Mouse (Mus musculus) embryonic fibroblast, embryonic 13.5 days (primary cell): Measurements from ENCODE around the gene Slc3a2. TPM values are rescaled to one million over a fixed set of nuclear protein-coding genes. Genes with fewer than 3 reads are reported as not detected.

Experiments used
- H3K27ac ChIP-seq: 2 replicates; pipeline ENCODE4 v1.5.1; 2012; ENCODE audit warnings: low read length, control low read depth, inconsistent platforms; ENCODE audit not compliant: insufficient read depth
- H3K4me1 ChIP-seq: 2 replicates; pipeline ENCODE4 v1.6.1; 2011; ENCODE audit warnings: low read length; ENCODE audit not compliant: control insufficient read depth, insufficient read depth
- H3K4me3 ChIP-seq: 2 replicates; pipeline ENCODE4 v1.5.1; 2011; ENCODE audit warnings: mild to moderate bottlenecking, control low read depth, low read length; ENCODE audit not compliant: insufficient read depth
- CTCF ChIP-seq: IDR thresholded peaks from 2 replicates; pipeline ENCODE4 v1.5.1; 2011; ENCODE audit warnings: mild to moderate bottlenecking, control low read depth, low read length, moderate library complexity, borderline replicate concordance; ENCODE audit not compliant: insufficient read depth
- POLR2A ChIP-seq: IDR thresholded peaks from 2 replicates; pipeline ENCODE4 v1.6.1; 2011; ENCODE audit warnings: low read depth, mild to moderate bottlenecking, control low read depth, low read length, moderate library complexity
- polyA plus RNA-seq: library from polyadenylated mRNA; stranded (reverse); fragments of >200 nt; gene quantifications from 2 replicates; pipeline ENCODE4 v1.2.4, GENCODE M21; 2011; ENCODE audit warnings: low read depth; ENCODE audit not compliant: missing spikeins, insufficient read length

The Slc3a2 gene
- polyA plus RNA-seq, 1 experiment, result 309 TPM

DNA sequence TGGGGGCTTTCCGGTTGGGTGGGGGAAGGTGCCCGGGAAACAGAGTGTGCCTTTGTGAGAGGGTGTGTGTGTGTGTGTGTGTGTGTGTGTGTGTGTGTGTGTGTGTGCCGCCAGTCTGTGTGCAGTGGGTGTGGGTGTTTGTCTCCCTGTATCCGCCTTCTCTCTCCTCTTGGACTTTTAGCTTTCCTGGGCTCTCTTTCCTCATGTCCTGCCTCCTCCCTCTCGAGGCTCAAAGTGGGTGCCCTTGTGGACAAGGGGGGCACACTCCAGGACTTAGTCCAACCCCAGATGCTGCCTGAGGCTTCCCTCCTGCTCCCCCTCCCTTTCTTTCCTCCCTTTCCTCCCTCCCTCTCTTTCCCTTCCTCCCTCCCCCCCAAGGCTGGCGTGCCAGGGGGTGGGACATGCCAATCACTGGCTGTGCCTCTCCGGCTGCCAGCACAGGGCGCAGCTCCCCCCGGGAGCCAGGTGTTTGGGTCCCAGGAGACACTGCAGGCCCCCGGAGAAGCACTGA is 59.2 kb downstream of the Slc3a2 start:
- TF ChIP-seq POLR2A, result no peak
- no peak for TF ChIP-seq CTCF
- Histone ChIP-seq H3K4me3 (no peak overlapping the region), H3K4me1 (no peaks in the 10 kb centered on the region), H3K27ac (no peak overlapping the region)

DNA sequence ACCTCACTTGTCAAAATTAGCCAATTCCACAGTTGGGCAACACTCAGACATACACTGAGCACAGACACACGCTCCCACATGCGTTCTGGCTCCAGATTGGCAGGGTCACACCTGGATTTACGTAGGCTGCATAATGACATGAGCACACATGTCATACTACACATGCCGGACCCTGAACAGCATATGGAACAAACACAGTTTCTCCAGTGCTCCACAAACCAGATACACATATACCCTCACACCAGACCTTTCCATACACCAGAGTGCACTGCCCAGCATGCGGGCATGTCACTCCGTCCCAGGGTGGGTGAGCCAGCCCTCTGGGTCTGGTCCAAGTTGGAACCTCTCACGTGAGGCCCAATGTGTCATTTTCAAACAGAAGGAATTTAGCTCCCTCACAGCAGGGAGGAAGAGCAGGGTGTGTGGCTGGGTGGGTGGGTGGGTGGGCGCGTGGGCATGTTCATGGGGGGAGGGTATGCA is 59.8 kb downstream of the Slc3a2 start, which contains the start of gene Chrm1:
Gene Chrm1 (plus strand): TSS at position 430 of the 480 bp plus-strand sequence.
- H3K27ac ChIP-seq, result no peak within 1 kb of the TSS
- no peak within 1 kb of the TSS for H3K4me3 ChIP-seq
- no peak for TF ChIP-seq CTCF
- no peak for TF ChIP-seq POLR2A
- no peaks in the 10 kb centered on the region for H3K4me1 ChIP-seq

DNA sequence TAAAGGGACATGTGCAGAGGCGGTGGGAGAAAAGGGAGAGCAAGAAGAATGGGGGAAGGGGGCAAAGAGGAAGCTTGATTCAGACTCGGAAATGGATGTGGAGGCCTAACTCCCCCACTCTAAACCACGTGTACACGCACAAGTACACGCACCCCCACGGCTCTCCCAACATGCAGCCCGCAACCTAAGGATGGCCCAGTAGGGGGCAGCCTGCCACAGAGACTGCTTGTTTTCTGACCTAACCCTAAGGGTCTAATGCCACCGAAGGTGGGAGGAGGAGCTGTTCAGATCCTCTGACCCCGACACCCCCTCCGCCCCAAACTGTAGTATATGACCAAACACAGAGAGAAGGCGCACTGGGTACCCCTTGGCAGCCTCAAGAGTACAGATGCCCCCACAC is 60.8 kb downstream of the Slc3a2 start:
- Histone ChIP-seq H3K4me3 (peak overlapping the region; percentile 41), H3K4me1 (no peaks in the 10 kb centered on the region), H3K27ac (no peak overlapping the region)
- TF ChIP-seq POLR2A, result no peak
- peak; percentile 48; the same call in 1 of the 2 replicates for TF ChIP-seq CTCF

DNA sequence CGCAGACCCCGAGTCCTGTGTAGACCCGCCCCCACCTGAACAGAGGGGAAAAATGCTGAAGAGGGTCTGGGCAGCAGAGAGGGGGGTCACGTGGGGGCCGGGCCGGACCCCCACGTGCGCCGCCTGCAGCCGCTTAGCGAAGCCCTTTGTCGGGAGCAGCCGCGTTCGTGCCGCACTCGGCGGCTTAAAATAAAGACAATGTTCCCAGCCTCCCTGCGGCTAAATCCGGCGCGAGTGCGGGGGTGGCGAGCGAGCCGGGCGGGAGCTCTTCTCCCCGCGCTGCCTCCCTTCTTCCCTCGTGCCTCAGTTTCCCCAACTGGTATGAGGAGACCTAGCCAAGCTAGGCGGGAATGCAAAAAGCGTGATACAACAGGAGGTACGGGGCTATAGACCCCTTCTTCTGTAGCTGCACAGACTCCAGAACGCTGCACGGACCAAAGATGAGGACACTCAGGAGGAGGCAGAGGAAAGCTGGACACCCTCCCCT is 61.3 kb downstream of the Slc3a2 start:
- no peak for TF ChIP-seq POLR2A
- TF ChIP-seq CTCF, result no peak
- Histone ChIP-seq H3K4me3 (peak overlapping the region; percentile 41), H3K4me1 (no peaks in the 10 kb centered on the region), H3K27ac (no peak overlapping the region)

Other genes starting within 250 kb of the Slc3a2 start
- not detected in 2 replicates for gene Slc22a8, start 132.1 kb downstream of the Slc3a2 start, polyA plus RNA-seq
- gene Slc22a6, start 105.3 kb downstream of the Slc3a2 start, polyA plus RNA-seq, result not detected in 2 replicates
- not detected in 2 replicates for gene Chrm1, start 59.6 kb downstream of the Slc3a2 start, polyA plus RNA-seq
- gene Wdr74, start 12.5 kb upstream of the Slc3a2 start, polyA plus RNA-seq, result 46.5 and 52.3 TPM in 2 replicates
- gene 1700092M07Rik, start 17.3 kb upstream of the Slc3a2 start, polyA plus RNA-seq, result not detected in 2 replicates
- 97.6 and 114 TPM in 2 replicates for gene Stx5a, start 18.0 kb upstream of the Slc3a2 start, polyA plus RNA-seq
- gene Nxf1, start 33.7 kb upstream of the Slc3a2 start, polyA plus RNA-seq, result 172 and 183 TPM in 2 replicates
- gene Tmem223, start 47.6 kb upstream of the Slc3a2 start, polyA plus RNA-seq, result 34.7 and 36.7 TPM in 2 replicates
- gene Tmem179b, start 51.1 kb upstream of the Slc3a2 start, polyA plus RNA-seq, result 41.7 and 49.2 TPM in 2 replicates
- gene Taf6l, start 63.0 kb upstream of the Slc3a2 start, polyA plus RNA-seq, result 15.7 and 22.7 TPM in 2 replicates
- gene Polr2g, start 75.2 kb upstream of the Slc3a2 start, polyA plus RNA-seq, result 93.9 and 96.0 TPM in 2 replicates
- 1.4 and 2.0 TPM in 2 replicates for gene Zbtb3, start 79.2 kb upstream of the Slc3a2 start, polyA plus RNA-seq
- 52.8 and 68.7 TPM in 2 replicates for gene Ttc9c, start 96.0 kb upstream of the Slc3a2 start, polyA plus RNA-seq
- gene Hnrnpul2, start 96.6 kb upstream of the Slc3a2 start, polyA plus RNA-seq, result 78.5 and 98.7 TPM in 2 replicates
- 43.8 and 73.0 TPM in 2 replicates for gene AC129217.1, start 106.4 kb upstream of the Slc3a2 start, polyA plus RNA-seq
- 41.2 and 50.0 TPM in 2 replicates for gene Bscl2, start 114.1 kb upstream of the Slc3a2 start, polyA plus RNA-seq
- gene Gng3, start 115.8 kb upstream of the Slc3a2 start, polyA plus RNA-seq, result not detected in 2 replicates
- 5.9 and 9.0 TPM in 2 replicates for gene Lrrn4cl, start 127.4 kb upstream of the Slc3a2 start, polyA plus RNA-seq
- gene Ubxn1, start 148.1 kb upstream of the Slc3a2 start, polyA plus RNA-seq, result 104 and 112 TPM in 2 replicates
- gene Uqcc3, start 157.6 kb upstream of the Slc3a2 start, polyA plus RNA-seq, result 16.3 and 22.3 TPM in 2 replicates
- 11.7 and 28.6 TPM in 2 replicates for gene Lbhd1, start 160.4 kb upstream of the Slc3a2 start, polyA plus RNA-seq
- not detected in 2 replicates for gene Gm49403, start 160.6 kb upstream of the Slc3a2 start, polyA plus RNA-seq
- gene 1810009A15Rik, start 165.5 kb upstream of the Slc3a2 start, polyA plus RNA-seq, result 61.7 and 68.8 TPM in 2 replicates
- 16.8 and 18.4 TPM in 2 replicates for gene Gm49416, start 165.6 kb upstream of the Slc3a2 start, polyA plus RNA-seq
- gene Ints5, start 169.6 kb upstream of the Slc3a2 start, polyA plus RNA-seq, result 20.2 and 23.1 TPM in 2 replicates
- gene Ganab, start 174.7 kb upstream of the Slc3a2 start, polyA plus RNA-seq, result 176 and 190 TPM in 2 replicates
- 26.7 and 28.9 TPM in 2 replicates for gene B3gat3, start 197.0 kb upstream of the Slc3a2 start, polyA plus RNA-seq
- 2.7 and 3.5 TPM in 2 replicates for gene Rom1, start 206.0 kb upstream of the Slc3a2 start, polyA plus RNA-seq
- gene Eml3, start 206.2 kb upstream of the Slc3a2 start, polyA plus RNA-seq, result 26.2 and 28.2 TPM in 2 replicates
- 101 and 102 TPM in 2 replicates for gene Mta2, start 218.5 kb upstream of the Slc3a2 start, polyA plus RNA-seq
- 16.8 and 19.7 TPM in 2 replicates for gene Tut1, start 230.5 kb upstream of the Slc3a2 start, polyA plus RNA-seq
- gene Eef1g, start 243.7 kb upstream of the Slc3a2 start, polyA plus RNA-seq, result 882 and 905 TPM in 2 replicates